Mouse (Mus musculus) 3T3-L1 (cell line): ENCODE measurements around the gene Cope.
A peak's percentile ranks its signal among the peaks of the same experiment; 100 is the strongest.

Experiments
- DNase-seq: peaks from one replicate; pipeline ENCODE4 v3.0.0-alpha.2; 2015; ENCODE audit warnings: low read depth, low spot score

The Cope gene

DNA sequence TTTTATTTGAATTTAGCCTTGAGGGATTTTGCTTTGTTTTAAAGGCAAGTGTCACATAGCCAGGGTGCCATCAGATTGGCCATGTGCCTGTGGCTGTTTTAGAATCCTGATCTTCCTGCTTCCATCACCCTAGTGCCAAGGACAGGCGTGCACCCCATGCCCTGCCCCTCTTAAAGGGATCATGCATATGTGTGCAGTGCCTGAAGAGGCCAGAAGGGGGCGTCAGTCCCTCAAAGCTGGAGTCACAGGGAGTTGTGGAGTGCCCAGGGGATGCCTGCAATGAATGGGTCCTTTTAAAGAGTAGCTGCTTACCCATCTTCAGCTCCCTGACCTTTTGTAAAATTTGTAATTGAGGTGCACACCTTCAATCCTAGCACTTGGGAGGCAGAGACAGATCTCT is 7.0 kb downstream of the Cope start:
- DNase-seq = peak; percentile 69

DNA sequence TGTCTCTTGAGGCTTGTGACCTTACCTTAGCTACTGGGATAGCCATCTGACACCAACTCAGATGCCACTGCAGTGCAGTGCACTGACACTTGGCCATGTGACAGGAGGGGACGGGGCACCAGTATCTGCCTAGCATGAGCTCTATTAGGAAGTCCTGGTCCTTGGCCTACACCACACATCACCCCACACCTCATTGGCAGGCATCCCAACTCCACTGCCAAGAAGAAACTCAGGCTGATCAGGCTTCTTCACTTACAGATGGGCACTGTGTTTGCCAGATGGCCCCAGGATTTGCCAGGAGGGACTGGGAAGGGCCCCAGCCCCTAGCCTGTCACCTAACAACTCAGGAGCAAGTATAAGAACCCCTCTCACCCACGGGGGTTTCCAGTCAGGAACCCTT is 11.1 kb downstream of the Cope start:
- peak; percentile 35 for DNase-seq

DNA sequence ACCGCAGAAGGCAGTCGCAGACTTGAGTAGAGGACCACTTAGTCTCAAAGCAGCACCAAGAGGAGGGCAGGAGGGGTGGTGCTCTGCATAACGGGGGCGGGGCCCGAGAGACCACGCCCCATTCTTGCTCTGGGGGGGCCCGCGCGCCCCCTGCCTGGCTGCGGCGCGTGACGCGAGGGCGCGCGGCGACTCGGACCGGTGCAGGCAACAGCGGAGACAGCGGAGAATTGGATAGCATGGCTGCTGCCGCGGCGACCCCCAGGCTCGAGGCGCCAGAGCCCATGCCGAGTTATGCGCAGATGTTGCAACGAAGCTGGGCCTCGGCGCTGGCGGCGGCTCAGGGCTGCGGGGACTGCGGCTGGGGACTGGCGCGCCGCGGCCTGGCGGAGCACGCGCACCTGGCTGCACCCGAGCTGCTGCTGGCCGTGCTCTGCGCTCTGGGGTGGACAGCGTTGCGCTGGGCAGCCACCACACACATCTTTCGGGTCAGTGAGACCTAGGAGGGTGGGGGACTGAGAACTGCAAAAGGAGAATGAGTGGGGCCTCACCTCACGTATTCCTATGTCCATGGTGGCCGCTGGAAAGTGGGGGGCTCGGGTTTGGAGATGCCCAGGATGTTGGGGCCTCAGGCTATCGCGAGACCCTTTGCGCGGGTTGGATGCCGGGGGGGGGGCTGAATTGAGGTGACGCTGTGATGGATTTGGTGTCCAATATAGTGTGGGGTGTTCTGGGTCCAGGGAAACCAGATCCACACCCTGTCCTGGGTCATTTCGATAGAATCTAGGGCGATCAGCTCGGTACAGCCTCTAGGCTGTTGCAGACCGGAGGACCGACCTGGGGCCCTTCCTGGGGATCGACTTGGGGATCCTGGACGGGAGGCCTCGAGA is 13.5 kb downstream of the Cope start, which contains the start of gene Cers1:
Cers1 (plus strand) TSS at position 152 of the 887 bp plus-strand sequence.
- peak; percentile 54 for DNase-seq

DNA sequence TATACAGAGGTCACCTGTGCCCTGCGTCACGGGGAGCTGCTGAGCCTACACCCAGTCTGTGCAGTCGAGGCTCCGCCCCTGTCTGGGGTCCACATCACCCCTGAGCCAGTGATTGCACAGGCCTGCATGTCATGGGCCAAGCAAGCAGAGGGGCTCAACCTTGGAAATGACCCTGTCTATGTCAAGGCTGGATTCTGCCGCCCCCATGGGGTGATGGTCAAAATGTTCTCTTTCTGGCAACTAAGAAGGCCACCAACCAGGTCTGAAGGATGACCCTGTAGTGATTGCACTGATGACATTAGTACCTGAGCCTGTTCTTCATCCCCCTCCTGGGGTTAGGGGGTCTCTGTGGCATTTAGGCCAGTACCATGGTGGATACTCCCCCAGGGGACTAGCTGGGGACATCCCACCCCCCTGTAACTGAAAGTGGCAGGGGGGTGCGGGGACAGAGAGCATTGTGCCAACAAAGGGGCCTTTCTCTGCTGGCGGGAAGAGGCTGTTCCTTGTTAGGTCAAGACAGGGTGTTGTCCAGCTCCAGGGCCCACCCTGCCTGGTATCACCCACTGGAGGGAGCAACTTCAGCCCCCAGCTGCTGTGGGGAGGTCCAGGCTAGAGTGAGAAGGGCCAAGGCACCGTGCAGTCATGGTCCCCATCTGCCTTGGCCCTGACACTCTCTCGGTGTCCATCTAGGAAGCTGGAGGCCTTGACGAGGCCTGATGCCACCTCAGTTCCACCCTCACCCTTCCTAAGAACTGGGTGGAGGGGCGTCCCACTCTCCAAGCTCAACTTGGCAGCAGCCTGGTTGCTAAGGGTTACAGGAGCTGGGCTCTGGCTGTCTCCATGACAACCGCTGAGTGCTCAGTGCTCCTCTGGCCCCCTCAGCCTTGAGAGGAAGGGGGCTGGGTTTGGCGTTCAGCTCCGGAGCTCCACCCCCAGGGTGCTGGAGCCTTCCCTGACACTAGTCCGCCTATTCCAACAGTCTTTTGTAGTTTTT is 14.5 kb downstream of the Cope start:
- no peak for DNase-seq

DNA sequence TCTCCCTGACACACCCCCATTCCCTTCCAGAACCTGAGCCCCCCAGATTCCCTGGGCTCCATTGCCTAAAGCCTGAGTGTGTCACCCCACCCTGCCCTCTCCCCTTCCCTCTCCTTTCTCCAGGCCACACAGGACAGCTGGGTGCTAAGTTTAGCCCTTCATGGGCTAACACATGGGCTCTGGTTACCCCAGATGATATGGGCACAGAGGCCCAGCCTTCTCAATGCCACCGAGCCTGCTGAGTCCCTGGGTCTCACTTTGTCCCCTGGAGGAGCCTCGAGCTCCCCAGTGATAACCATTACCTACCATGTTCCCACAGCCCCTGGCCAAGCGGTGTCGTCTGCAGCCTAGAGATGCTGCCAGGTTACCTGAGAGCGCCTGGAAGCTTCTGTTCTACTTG is 15.6 kb downstream of the Cope start:
- DNase-seq = no peak

DNA sequence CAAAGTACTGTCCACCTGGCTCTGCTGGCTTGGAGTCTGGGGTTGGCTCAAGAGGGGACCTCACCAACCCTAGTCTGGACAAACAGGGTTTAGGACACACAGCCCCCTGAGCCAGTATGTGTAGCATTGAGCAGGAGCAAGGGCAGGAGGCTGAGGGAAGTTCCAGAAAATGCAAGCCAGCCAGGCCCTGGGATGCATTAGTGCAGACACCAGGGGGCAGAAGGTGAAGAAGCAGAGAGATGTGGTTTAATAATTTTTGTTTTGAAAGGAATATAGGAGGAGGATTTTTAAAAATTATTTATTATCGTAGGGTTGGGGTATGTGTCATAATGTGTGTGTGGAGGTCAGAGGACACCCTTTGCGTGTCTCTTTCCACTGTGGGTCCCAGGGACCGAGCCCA is 21.4 kb downstream of the Cope start:
- peak; percentile 65 for DNase-seq

DNA sequence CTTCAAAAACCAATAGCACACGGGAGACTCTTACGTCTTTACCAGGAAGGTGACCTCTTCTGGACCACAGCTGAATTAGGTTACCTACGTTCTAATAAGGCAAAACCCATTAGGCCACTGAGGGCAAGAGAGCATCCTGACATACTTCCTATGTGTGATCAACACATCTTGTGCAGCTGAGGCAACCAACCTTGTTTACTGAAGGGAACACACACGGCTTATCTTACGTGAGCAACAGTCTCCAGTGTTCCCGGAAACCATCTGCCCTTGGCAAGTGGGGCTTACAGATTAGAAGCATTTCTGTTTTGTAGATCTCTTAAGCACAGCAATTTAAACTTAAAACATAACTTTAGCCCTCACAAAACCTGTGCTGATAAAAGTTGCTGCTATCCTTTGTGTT is 25.2 kb downstream of the Cope start:
- no peak for DNase-seq

DNA sequence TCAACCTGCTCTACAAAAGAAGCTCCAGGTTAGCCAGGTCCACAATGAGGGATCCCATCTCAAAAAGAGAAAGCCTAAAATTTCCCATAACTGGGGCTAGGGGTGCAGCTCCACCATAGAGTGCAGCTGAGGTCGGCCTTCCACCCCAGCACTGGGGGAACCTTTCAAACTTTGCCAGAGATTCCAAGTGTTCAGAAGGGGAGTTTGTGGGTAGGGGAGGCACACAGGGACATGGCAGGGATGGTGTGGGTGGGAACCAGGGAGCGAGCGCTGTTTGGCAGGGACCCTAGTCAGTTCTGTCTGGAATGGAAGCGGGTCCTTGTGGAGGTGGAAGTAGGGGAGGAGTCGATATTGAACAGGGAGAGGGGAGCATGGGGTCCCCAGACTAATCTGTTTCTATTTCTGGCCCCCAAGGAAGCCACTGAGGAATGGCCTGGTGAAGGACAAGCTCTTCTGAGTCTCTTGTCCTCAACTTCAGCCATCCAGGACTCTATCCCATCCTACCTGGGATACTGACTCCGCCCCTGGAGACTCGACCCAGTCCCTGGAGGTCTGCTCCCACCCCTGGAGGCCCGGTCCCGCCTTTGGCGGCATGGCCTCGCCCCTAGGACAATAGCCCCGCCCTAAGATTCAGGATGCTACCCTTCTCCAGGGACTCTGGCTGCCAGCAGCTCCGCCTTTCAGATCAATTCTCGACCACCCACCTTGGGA is 27.0 kb downstream of the Cope start, which contains the start of gene Gdf1:
Gdf1 (plus strand) TSS at position 694 of the 711 bp plus-strand sequence.
- no peak for DNase-seq

DNA sequence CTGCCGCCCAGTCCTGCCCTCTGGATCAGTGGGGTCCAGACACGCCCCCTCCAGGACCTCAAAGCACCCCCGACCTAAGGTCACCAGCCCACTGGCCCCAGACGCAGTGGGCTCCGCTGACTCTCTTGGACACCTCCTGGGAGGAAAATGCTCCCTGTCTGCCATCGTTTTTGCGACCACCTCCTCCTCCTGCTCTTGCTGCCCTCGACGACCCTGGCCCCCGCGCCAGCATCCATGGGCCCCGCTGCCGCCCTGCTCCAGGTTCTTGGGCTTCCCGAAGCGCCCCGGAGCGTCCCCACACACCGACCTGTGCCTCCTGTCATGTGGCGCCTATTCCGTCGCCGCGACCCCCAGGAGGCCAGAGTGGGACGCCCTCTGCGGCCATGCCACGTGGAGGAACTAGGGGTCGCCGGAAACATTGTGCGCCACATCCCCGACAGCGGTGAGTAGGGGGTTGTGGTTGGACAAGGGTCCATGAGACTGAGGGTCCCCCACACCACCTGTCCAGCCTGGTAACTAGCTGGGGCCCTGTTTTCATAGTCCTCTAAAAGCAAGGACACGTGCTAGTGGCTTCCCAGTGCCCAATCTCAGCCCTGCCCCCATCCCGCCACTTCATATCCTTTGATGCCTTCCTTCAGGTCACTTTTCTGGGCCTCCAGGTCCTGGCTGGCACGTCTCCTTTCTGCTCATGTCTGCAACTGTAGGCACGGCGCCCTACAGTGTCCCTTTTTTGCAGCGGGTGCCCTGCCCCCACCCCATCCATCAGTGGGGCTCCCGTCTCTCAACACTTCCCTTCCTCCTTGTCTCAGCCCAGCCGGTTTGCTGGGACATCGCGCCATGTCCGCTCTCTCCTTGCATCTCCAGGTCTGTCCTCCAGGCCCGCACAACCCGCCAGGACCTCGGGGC is 27.8 kb downstream of the Cope start:
- no peak for DNase-seq

DNA sequence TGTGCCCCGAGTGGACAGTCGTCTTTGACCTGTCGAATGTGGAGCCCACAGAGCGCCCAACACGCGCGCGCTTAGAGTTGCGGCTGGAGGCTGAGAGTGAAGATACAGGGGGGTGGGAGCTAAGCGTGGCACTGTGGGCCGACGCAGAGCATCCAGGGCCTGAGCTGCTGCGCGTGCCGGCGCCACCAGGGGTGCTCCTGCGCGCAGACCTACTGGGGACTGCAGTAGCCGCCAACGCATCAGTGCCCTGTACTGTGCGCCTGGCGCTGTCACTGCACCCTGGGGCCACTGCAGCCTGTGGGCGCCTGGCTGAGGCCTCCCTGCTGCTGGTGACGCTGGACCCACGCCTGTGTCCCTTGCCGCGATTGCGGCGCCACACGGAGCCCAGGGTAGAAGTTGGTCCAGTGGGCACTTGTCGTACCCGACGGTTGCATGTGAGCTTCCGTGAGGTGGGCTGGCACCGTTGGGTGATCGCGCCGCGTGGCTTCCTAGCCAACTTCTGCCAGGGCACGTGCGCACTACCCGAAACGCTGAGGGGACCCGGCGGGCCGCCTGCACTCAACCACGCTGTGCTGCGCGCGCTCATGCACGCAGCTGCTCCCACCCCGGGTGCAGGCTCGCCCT is 28.5 kb downstream of the Cope start:
- DNase-seq = no peak

DNA sequence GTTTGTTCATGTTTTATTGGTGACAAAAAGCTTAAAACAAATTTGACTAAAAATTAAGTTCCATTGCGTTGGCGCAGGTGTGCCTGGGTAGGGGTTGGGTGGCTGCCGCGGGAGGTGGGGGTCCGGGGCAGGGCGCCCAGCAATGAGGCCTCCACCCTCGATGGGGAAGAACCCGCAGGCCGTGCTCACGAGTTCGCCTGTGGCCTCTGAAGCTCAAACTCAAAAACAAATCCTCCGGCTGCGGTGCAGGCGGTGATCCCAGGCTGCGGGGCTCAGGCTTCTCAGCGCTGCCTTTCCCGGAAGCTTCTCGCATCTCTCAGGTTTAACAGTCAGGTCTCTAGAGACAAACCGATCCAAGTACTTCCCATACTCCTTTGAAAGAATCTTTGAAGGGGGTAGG is 29.2 kb downstream of the Cope start:
- no peak for DNase-seq

DNA sequence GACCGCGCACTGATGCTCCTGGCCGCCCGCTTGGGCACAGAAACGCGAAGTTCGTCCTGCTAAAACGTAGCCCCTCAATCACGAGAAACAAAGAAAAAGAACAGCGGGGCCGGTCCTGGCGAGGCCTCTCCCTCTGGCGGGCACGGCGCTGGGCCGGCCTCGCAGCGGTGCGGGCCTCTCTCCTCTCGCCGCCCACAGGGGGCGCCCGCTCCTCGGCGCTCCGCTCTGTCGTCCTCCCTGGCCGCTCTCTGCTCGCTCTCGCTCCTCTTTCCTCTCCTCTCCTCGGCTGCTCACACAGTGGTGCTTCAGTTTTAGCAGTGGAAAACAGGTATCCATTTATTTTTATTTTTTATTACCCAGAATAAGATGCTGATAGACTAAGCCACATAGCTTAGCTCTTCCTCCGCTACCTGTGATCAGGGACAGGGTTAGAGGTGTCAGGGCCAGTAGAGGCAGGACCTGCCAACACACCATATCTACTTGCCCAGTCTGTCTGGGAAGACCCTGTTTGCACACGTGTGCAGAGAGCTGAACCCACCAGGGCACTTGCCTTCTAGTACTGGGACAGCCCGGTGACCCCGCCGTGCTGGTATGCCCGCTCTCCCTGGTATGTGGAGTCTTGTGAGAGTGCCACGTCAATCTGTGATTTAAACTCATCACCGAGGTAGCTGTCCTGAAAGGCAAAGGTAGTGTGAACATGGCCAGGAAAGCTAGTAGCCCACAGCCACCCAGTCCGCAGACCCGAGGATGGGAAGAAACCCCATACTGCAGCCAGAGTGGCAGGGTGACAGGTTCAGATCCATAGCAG is 30.0 kb downstream of the Cope start:
- no peak for DNase-seq

DNA sequence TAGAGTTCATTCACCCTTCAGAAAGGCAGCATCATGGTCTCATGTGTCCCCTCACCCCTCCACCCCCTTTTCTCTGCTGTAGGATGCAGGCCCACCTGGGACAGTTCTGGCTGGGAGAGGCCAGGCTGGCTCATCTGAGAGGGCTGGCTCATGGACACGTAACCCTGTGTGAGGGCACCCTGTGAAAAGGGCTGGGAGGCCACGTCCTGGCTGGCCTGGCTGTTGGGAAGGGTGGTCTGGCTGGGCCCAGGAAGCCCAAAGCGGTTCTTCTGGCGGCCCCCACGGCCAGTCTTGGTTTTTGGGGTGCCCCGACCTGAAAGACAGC is 30.5 kb downstream of the Cope start:
- DNase-seq = no peak

DNA sequence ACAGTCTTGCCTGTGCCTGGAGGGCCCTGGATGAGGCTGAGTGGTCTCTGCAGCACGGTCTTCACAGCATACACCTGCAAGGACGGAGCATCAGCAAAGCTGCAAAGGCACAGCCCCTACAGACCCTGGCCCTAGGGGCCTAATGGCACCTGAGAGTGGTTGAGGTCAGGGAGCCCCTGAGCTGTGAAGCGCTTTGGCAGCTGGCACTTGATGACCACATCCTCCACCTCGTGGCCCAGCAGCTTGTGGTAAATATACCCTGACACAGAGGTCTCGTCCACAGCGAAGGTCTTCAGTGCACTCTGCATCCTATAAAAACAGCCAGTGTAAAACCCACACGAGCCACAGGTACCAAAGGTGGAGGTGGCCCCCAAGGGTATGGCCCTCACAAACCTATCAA is 36.6 kb downstream of the Cope start:
- no peak for DNase-seq

DNA sequence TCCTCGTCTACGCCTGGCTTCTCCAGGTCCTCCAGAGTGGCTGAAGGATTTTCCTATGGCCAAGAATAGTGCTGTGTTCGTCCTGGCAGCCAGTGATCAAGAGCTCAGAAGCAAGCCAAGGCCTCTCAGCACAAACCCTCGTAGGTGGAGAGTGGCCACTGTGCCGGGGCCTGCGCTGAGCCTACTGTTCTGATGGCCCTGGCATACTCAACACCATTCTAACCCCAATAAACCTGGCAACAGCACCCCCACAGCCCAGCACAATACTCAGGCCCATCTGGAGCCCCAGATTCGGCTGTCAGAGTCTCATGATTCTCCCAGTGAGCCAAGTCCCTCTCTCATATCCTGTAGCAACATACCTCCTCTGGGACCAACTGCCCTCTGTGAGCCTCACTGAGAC is 38.3 kb downstream of the Cope start:
- no peak for DNase-seq

DNA sequence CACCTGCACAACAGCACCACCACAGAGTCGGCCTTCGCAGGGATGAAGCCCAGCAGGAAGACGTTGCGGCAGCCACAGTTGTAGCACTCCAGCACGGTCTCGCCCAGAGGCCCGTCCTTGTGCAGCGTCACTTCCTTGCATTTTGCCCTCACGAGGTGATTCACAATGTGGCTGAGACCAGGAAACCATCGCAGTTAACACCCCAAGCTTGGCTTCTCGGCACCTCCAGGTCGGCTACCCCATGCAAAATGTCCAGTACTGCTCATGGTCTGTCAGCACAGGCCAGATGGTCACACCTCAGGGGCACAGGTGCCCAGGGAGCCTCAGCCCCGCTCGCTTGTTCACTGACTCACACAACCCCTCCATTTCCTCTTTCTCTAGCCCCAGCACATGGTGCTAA is 39.7 kb downstream of the Cope start:
- no peak for DNase-seq

DNA sequence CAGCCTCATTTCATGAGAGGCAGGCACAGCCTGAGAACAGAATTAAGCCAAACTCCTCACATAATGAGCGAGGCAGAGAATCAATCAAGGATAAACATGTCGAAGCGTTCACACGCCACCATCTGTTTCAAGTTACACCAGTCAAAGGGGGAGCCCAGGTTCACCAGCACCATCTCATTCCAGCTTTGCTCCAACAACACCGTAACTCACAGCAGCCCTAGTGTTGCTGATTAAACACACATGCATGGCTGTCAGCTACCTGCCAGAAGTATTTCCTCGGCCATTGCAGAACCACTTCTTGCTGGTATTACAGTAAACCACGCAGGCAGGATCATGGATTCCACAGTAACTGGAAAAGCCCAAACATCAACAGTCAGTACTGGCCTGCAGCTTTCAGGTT is 40.8 kb downstream of the Cope start:
- no peak for DNase-seq

DNA sequence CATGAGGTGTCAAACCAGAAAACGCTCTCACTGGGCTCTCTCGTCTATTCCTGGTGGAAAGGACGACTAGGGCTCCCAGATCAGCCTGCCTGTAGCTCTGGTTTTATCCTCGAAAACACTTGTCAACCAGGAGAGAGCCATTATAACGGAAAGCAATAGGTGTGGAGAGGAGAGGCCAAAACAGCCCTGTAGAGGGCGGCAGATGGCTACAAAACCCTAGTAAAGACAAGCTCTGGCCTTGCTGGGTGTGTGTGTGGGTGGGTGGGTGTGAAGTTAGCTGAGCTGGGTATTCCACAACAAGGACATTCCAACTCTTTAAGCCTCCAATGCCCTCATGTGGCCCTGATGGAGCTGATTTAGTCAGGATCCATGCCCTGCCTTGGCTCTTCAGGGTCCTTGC is 41.4 kb downstream of the Cope start:
- peak; percentile 80 for DNase-seq

DNA sequence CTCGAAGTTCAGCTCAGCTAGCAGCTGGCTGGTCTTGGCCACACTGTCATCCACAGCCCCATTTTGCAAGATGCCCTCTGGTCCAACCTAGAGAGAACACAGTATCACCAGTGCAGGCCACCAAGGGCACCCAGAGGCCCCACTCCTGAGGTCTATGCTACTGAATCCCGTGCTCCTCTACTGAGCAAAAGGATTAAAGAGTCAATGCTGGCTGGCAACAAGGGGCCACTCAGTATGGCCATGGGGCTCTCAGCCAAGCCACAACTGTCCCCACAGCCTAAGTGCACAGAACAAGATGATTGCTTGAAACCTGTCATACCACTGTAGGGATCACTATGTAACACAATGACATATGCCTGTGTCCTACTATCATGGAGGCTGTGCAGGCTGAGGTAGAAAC is 42.0 kb downstream of the Cope start:
- DNase-seq = no peak

DNA sequence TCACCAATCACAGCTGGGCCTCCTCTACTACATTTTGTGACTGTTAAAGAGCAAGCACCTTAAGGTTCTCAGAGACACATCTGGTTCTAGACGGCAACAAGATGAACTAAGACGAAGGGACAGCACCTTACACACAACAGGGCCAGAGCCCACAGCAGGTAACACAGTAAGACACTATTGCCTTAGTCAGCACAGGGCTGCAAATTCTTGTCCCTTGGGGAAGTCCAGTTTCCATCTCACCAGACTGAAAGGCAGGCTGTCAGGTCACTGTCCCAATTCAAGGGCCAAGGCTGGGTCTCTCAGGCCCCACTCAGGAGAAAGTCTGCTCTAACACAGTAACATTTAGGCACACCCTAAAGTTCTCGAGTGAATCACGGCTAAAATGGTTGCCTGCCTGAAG is 45.1 kb downstream of the Cope start:
- DNase-seq = no peak
